Mouse (Mus musculus): Measurements from ENCODE around the gene Akr1a1. TPM values are rescaled to one million over a fixed set of nuclear protein-coding genes. Genes with fewer than 3 reads are reported as not detected.

Akr1a1 gene
- polyA plus RNA-seq, 1 experiment from 2014 or later: 609 TPM

DNA sequence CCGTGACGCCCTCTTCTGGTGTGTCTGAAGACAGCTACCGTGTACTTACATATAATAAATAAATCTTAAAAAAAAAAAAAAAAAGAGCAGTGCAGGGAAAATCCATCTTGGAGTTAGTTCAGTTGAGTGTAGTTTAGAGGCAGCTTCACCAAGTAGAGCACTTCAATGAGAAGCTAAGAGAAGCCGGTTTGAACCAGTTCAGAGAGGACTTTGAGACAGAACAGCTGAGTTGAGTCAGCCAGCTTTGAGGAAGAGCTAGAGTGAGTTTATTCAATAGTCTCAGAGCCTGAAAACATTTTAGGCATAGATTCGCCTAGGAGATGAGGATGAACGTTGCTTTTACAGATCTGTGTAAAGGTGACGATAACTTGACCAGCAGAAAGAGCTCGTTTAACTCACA lies 55.7 kb downstream of the Akr1a1 start:
- no peak overlapping the region for H3K4me3 ChIP-seq (ENCODE audit: low read depth, low read length)
- no peak for DNase-seq (ENCODE audit: low spot score)
- peaks cover 2% of the 10 kb centered on the region; the same call in 1 of the 2 replicates for H3K36me3 ChIP-seq (ENCODE audit: control insufficient read depth, insufficient read depth, low read length)
- no peaks in the 10 kb centered on the region for H3K9me3 ChIP-seq (ENCODE audit: control insufficient read depth, low read length)
- peaks cover 2% of the 10 kb centered on the region; the same call in 1 of the 2 replicates for H3K4me1 ChIP-seq (replicated peaks; ENCODE audit: control insufficient read depth, insufficient read depth, low read length)
- 88% methylated on average over 8 of the region's 8 CpGs for WGBS
- H3K27ac ChIP-seq (ENCODE audit: low read depth, low read length): no peak overlapping the region
- H3K27me3 ChIP-seq (ENCODE audit: control insufficient read depth, insufficient read depth, low read length): no peaks in the 10 kb centered on the region
- no peak for ATAC-seq (ENCODE audit: low FRiP score)
- H3K4me2 ChIP-seq (replicated peaks; ENCODE audit: low read depth, low read length): no peak overlapping the region
- H3K9ac ChIP-seq (ENCODE audit: low read depth, low read length): no peak overlapping the region

Other genes starting within 250 kb of the Akr1a1 start
- gene Mast2, start 187.5 kb downstream of the Akr1a1 start, polyA plus RNA-seq (2014; fragmentation: Nextera tagmentation; extraction: Ambion mirVana): 31.9 and 59.0 TPM in 2 replicates
- gene Ipp, start 144.1 kb downstream of the Akr1a1 start, polyA plus RNA-seq (2014; fragmentation: Nextera tagmentation; extraction: Ambion mirVana): 5.5 and 5.6 TPM in 2 replicates
- 34.5 and 38.1 TPM in 2 replicates for gene Tmem69, start 95.7 kb downstream of the Akr1a1 start, polyA plus RNA-seq (2014; fragmentation: Nextera tagmentation; extraction: Ambion mirVana)
- gene Gpbp1l1, start 94.0 kb downstream of the Akr1a1 start, polyA plus RNA-seq (2014; fragmentation: Nextera tagmentation; extraction: Ambion mirVana): 35.9 and 36.0 TPM in 2 replicates
- 2.8 and 2.9 TPM in 2 replicates for gene Ccdc17, start 55.0 kb downstream of the Akr1a1 start, polyA plus RNA-seq (2014; fragmentation: Nextera tagmentation; extraction: Ambion mirVana)
- gene Nasp, start 23.7 kb downstream of the Akr1a1 start, polyA plus RNA-seq (2014; fragmentation: Nextera tagmentation; extraction: Ambion mirVana): 270 and 283 TPM in 2 replicates
- gene Prdx1, start 33.9 kb upstream of the Akr1a1 start, polyA plus RNA-seq (2014; fragmentation: Nextera tagmentation; extraction: Ambion mirVana): 985 and 989 TPM in 2 replicates
- gene Mmachc, start 56.7 kb upstream of the Akr1a1 start, polyA plus RNA-seq (2014; fragmentation: Nextera tagmentation; extraction: Ambion mirVana): 23.3 and 30.9 TPM in 2 replicates
- 28.5 and 34.1 TPM in 2 replicates for gene Ccdc163, start 56.8 kb upstream of the Akr1a1 start, polyA plus RNA-seq (2014; fragmentation: Nextera tagmentation; extraction: Ambion mirVana)
- gene Tesk2, start 69.3 kb upstream of the Akr1a1 start, polyA plus RNA-seq (2014; fragmentation: Nextera tagmentation; extraction: Ambion mirVana): 5.9 and 7.7 TPM in 2 replicates
- 33.4 and 34.0 TPM in 2 replicates for gene Toe1, start 156.0 kb upstream of the Akr1a1 start, polyA plus RNA-seq (2014; fragmentation: Nextera tagmentation; extraction: Ambion mirVana)
- gene Mutyh, start 156.0 kb upstream of the Akr1a1 start, polyA plus RNA-seq (2014; fragmentation: Nextera tagmentation; extraction: Ambion mirVana): 14.4 and 16.6 TPM in 2 replicates
- gene Hpdl, start 170.0 kb upstream of the Akr1a1 start, polyA plus RNA-seq (2014; fragmentation: Nextera tagmentation; extraction: Ambion mirVana): 0.63 and 1.0 TPM in 2 replicates
- 9.8 and 10.4 TPM in 2 replicates for gene Zswim5, start 225.7 kb upstream of the Akr1a1 start, polyA plus RNA-seq (2014; fragmentation: Nextera tagmentation; extraction: Ambion mirVana)

Data from hindbrain, embryonic 11.5 days (tissue).